Mouse (Mus musculus) large intestine, adult 2 months (tissue): ENCODE measurements around the gene Ankrd39. TPM values are rescaled to one million over a fixed set of nuclear protein-coding genes. Genes with fewer than 3 reads are reported as not detected.

Source experiments
- DNase-seq: peaks from one replicate; pipeline ENCODE4 v3.0.0-alpha.2; 2012; ENCODE audit warnings: low read depth, low spot score
- WGBS: fragments of 180-500 bp; shearing (Covaris S2); methylation state at CpG from one replicate; pipeline ENCODE4 v1.1.7; 2018; 5-methylcytosine and 5-hydroxymethylcytosine counted together
- polyA plus RNA-seq: library from polyadenylated mRNA; depleted of rRNA; stranded (reverse); fragments of >200 nt; gene quantifications from 2 replicates; pipeline ENCODE4 v1.2.3, GENCODE M21; 2012; rRNA removed

Ankrd39 gene
- polyA plus RNA-seq: 9.4 and 11.2 TPM in 2 replicates

DNA sequence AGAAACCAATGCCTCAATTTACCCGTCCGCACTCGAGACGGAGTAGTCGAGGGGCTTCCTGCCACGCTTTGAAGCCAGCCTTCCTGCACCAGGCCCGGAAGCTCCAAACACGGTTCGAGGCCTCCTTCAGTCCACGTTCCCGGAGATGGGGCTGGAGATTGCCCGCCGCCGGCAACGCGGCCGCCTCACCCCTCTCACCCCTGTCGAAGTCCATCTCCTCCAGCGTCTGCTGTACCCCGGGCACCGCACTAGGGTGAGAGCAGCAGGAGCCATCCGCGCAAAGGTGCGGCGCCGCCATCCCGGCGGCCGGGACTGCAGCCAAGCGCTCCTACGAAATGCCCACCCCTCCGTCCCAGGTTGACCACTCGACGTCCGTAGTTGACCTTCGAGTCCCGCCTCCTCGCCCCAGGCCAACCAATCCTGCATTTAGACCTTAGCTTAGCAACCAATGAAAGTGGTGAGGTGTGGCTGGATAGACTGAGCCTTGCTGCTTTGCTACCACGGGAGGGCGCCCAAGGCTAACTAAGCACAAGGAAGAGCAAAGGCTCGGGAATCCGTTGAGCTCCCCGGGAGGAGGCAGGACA lies at the start of gene Ankrd39:
TSS of gene Ankrd39 (minus strand) at position 558 of the 584 bp plus-strand sequence.
- peak; percentile 97 for DNase-seq
- under 1% methylated on average over 43 of the region's 43 CpGs for WGBS

DNA sequence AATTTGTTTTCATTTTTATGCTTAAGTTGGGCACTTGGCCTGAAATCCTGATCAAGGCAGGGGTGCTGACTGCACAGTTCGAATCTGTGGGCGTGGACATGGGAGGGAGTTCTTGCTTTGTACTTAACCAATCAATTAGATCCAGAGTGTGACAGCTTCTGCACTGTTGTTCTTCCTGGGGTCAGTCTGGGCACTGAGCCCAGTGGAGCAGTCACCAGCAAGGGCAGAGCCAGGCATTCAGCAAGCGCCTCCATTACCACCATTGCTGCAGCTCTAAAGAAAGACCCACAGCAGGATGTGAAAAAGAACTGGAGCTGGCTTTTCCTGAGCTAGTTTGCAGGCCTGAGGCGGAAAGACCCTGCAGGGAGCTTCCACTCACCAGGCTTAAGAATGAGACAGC lies 48.9 kb upstream of the Ankrd39 start:
- 42% methylated on average over 4 of the region's 4 CpGs for WGBS
- no peak for DNase-seq

GRCm38 (mm10) chr1:36595167-36595931 lies 48.1 kb upstream of the Ankrd39 start:
- WGBS: 54% methylated on average over 10 of the region's 10 CpGs
- DNase-seq: no peak

- DNase-seq: no peak
- 58% methylated on average over 1 of the region's 1 CpGs for WGBS
Measured at GRCm38 (mm10) chr1:36593099-36593498, 45.9 kb upstream of the Ankrd39 start.

DNA sequence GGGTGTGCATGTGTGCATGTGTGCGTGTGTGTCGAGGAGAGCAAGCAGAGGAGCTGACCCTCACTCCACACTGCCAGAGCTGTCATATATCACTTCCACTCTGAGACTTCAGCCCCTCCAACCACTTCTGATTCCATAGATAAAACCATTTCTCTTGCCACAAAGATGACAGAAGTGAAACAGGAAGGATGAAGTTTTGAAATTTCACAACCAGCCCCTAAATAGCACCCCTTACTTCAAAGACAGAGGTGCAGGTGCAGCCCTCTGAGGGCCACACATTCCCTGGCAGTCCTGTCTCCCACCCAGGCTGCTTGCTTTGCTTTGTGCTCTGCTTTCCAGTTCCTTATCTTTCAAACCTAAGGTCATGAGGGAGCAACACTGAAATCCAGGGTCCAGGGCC lies 44.2 kb upstream of the Ankrd39 start:
- DNase-seq: no peak
- 83% methylated on average over 2 of the region's 2 CpGs for WGBS

GRCm38 (mm10) chr1:36590664-36591063 lies 43.4 kb upstream of the Ankrd39 start:
- 81% methylated on average over 9 of the region's 9 CpGs for WGBS
- DNase-seq: no peak

DNA sequence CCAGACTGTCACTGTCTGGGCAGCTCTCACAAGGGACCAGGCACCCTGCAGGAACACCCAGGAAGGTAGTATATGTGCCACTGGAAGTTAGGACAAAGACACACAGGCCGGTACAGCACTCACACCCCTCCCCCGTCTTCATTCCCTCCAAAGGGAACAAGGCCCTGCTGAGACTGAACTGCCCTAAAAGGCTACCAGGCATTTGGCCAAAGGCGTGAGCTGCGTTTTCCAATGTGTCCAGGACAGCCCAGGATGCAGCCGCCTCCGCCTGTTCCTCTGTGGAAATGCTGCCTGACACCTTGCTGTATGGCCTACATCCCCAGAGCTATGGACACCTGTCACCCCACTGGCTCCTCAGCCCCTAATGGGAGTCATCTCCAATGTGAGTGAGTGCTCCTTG lies 42.2 kb upstream of the Ankrd39 start:
- WGBS: 45% methylated on average over 6 of the region's 6 CpGs
- no peak for DNase-seq

- DNase-seq: no peak
- 62% methylated on average over 13 of the region's 13 CpGs for WGBS
Measured at GRCm38 (mm10) chr1:36588476-36589450, 41.5 kb upstream of the Ankrd39 start.

GRCm38 (mm10) chr1:36587860-36588259 lies 40.6 kb upstream of the Ankrd39 start:
- DNase-seq: no peak
- WGBS: 88% methylated on average over 6 of the region's 6 CpGs

DNA sequence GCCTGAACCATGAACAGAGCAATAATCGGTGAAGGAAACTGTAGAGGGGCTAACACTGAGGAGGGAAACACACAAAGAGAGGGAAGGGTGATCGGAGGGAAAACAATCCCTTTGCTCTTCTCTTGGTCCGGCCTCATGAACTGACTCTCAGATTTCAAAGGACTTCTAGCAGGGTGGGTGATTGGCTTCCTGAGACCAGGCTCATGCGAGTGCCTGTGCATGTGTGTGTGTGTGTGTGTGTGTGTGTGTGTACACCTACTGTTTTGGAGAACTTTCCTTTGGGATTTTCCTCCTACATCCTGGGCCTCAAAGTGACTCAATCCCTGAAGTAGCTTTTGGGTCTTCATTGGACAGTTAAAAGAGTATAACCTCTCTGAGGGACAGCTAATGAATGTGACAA lies 39.0 kb upstream of the Ankrd39 start:
- 94% methylated on average over 4 of the region's 4 CpGs for WGBS
- no peak for DNase-seq

- WGBS: 59% methylated on average over 8 of the region's 8 CpGs
- DNase-seq: no peak
Measured at GRCm38 (mm10) chr1:36583408-36584116, 36.3 kb upstream of the Ankrd39 start.

DNA sequence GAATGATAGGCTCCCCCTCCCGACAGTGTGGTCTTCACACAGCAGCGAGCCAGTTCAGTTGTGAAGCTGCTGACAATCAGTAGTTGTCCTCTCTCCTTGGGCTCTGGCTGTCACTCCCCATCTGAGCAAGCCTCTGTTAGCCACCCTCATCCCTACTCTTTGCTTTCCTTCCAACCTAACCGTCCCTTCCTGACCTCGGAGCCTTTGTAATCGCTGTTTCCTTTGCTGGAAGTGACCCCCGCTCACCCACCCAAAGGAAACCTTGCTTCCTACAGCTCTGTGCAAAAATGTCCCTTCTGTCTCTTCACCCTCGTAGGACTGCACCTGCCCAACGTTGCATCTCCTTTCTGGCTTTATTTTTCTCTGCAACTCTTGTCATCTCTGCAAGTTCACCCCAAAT lies 35.0 kb upstream of the Ankrd39 start:
- 81% methylated on average over 8 of the region's 8 CpGs for WGBS

DNA sequence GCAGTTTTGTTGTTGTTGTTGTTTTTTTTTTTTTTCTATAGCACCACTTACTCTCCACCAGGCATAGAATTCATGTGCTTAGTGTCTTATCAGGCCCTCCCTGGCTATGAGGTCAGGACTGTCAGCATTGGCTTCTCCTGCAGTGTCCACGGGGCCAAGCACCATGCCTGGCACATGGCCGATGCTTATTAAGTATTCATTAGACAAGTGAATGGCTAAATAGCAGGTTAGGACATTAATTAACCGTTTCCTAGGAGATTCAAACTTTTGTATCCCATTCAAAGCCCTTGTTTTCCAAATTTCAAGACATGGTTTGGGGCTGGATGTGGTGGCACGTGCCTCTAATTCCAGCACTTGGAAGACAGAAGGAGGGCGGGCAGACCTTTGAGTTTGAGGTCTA lies 34.0 kb upstream of the Ankrd39 start:
- WGBS: 83% methylated on average over 5 of the region's 5 CpGs
- no peak for DNase-seq

More for the DNA sequence above, 35.0 kb upstream of the Ankrd39 start:
- no peak for DNase-seq

GRCm38 (mm10) chr1:36580384-36581207 lies 33.4 kb upstream of the Ankrd39 start:
- WGBS: 6% methylated on average over 17 of the region's 17 CpGs
- DNase-seq: no peak

- 15% methylated on average over 6 of the region's 6 CpGs for WGBS
Measured at GRCm38 (mm10) chr1:36579974-36580383, 32.7 kb upstream of the Ankrd39 start.

GRCm38 (mm10) chr1:36576991-36577675 lies 29.9 kb upstream of the Ankrd39 start:
- no peak for DNase-seq
- 36% methylated on average over 6 of the region's 6 CpGs for WGBS

More at GRCm38 (mm10) chr1:36579974-36580383, 32.7 kb upstream of the Ankrd39 start:
- no peak for DNase-seq

DNA sequence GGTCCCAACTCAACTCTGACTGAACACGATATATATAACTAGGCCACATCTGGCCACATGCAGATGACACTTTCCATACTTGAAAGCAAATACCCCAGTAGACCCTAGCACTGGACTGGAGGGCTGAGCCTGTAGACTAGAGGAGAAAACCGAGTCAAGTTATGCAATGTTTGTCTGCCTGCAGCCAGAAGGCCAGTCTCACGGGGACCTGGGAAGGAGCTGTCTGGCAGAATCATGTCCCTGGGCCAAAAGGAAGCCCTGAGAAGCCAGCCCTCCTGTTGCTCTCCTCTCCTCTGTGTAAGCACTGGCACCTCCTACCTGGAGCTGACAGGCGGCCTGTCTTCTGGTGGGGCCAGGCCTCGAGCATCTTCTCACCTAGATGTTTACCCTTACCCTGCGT lies 28.1 kb upstream of the Ankrd39 start:
- 40% methylated on average over 6 of the region's 6 CpGs for WGBS
- no peak for DNase-seq
